Mouse (Mus musculus) heart, adult 2 months (tissue): ENCODE measurements around the gene E130116L18Rik.
"Not testable (repeated sequence)": the region's sequence is repeated elsewhere in the genome, so short reads cannot be mapped to it uniquely, and the experiment has no call there.

Experiments used
- CTCF ChIP-seq: fragments of 200-600 bp; IDR thresholded peaks from 2 replicates; pipeline ENCODE4 v1.8.1; 2022; ENCODE audit warnings: antibody characterized with exemption, mild to moderate bottlenecking, moderate library complexity
- POLR2A ChIP-seq: fragments of 200-500 bp; IDR thresholded peaks from 2 replicates; pipeline ENCODE4 v1.6.1; 2011; ENCODE audit warnings: mild to moderate bottlenecking, low read depth, low read length, control low read depth; ENCODE audit not compliant: insufficient read depth

DNA sequence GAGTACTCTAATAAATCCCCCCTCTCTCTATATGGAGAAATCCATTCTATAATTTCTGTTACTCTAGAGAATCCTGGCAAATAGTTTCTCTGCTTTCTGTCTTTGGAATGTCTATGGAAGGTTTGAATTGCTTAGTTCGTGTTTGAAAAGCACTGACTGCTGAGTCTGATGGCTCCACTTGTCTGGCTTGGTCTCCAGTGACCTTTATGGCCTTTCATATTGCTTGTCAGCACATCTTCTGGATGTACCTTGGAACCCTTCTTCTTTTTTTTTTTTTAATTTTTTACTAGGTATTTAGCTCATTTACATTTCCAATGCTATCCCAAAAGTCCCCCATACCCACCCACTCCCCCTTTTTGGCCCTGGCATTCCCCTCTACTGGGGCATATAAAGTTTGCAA is 1.4 kb upstream of the E130116L18Rik start:
- TF ChIP-seq POLR2A, CTCF: not testable (repeated sequence)
